Mouse (Mus musculus) stomach, postnatal 0 days (tissue): ENCODE results near the gene Mb.

ENCODE experiments used
- CTCF ChIP-seq: IDR thresholded peaks from 2 replicates; pipeline ENCODE4 v1.5.1; 2016; ENCODE audit warnings: antibody characterized with exemption, low read depth, mild to moderate bottlenecking, moderate library complexity
- EP300 ChIP-seq: optimal IDR thresholded peaks from 2 replicates; pipeline ENCODE3; 2016; ENCODE audit warnings: antibody characterized with exemption

DNA sequence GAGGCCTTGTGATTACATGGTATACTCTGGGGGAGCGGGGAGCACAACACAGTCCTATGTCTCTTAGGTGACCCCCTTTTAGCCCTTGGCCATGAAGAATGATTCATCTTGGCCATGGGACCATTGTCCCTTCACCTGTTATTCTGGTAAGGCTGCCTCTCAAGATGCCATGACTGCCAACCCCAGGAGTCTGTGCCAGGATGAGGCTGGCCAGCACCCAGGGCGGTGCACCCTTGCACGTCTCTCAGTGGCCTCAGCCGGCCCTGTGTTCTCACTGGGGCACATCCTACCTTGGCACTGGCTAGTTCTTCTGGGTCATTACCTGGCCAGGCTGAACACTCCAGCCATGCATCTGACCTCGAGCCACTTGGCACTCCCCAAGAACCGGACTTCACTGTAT lies 41.6 kb downstream of the Mb start:
- TF ChIP-seq CTCF (no peak), EP300 (no peak)
